Mouse (Mus musculus) heart, postnatal 0 days (tissue): ENCODE data around the gene Sirt1.

Experiments
- CTCF ChIP-seq: IDR thresholded peaks from 2 replicates; pipeline ENCODE4 v1.5.1; 2016; ENCODE audit warnings: antibody characterized with exemption, control low read depth, low read depth
- EP300 ChIP-seq: IDR thresholded peaks from 2 replicates; pipeline ENCODE4 v1.6.1; 2016; ENCODE audit warnings: antibody characterized with exemption, low read depth

GRCm38 (mm10) chr10:63344751-63345150, 36.8 kb downstream of the Sirt1 start:
- TF ChIP-seq CTCF, result no peak
- TF ChIP-seq EP300, result no peak
